Mouse (Mus musculus) kidney, adult 2 months (tissue): ENCODE data around the gene Ilk. TPM values are rescaled to one million over a fixed set of nuclear protein-coding genes. Genes with fewer than 3 reads are reported as not detected.

Experiments
- DNase-seq: peaks from one replicate; pipeline ENCODE4 v3.0.0; 2021
- H3K27ac ChIP-seq: fragments of 200-500 bp; 2 replicates; pipeline ENCODE4 v1.5.1; 2012; ENCODE audit warnings: low read depth, low read length, control low read depth, inconsistent platforms; ENCODE audit not compliant: insufficient read depth
- H3K27me3 ChIP-seq: fragments of 200-500 bp; replicated peaks from 2 replicates; pipeline ENCODE4 v1.6.1; 2012; ENCODE audit warnings: mild to moderate bottlenecking, moderate library complexity, low read length, inconsistent platforms; ENCODE audit not compliant: control insufficient read depth, insufficient read depth
- H3K36me3 ChIP-seq: fragments of 200-500 bp; 2 replicates; pipeline ENCODE4 v1.6.1; 2012; ENCODE audit warnings: mild to moderate bottlenecking, moderate library complexity, low read length, inconsistent platforms; ENCODE audit not compliant: control insufficient read depth, insufficient read depth
- H3K4me1 ChIP-seq: fragments of 200-500 bp; 2 replicates; pipeline ENCODE4 v1.6.1; 2011; ENCODE audit warnings: low read length; ENCODE audit not compliant: control insufficient read depth, insufficient read depth
- H3K4me3 ChIP-seq: fragments of 200-500 bp; 2 replicates; pipeline ENCODE4 v1.5.1; 2011; ENCODE audit warnings: mild to moderate bottlenecking, low read depth, low read length, control low read depth; ENCODE audit not compliant: insufficient read depth
- CTCF ChIP-seq: fragments of 200-500 bp; conservative IDR thresholded peaks from 2 replicates; pipeline ENCODE4 v1.5.1; 2011; ENCODE audit warnings: low read depth, mild to moderate bottlenecking, control low read depth, low read length, moderate library complexity, mixed read lengths; ENCODE audit not compliant: insufficient read depth, insufficient read length
- POLR2A ChIP-seq: fragments of 200-500 bp; IDR thresholded peaks from one replicate; pipeline ENCODE4 v1.6.1; 2011; ENCODE audit warnings: low read depth, low read length, control low read depth
- WGBS: fragments of 180-500 bp; shearing (Covaris S2); methylation state at CpG from one replicate; pipeline ENCODE4 v1.1.7; 2018; 5-methylcytosine and 5-hydroxymethylcytosine counted together
- polyA plus RNA-seq: library from polyadenylated mRNA; depleted of rRNA; stranded (reverse); fragments of >200 nt; gene quantifications from 2 replicates; pipeline ENCODE4 v1.2.3, GENCODE M21; 2012; rRNA removed

The Ilk gene
- polyA plus RNA-seq, 1 experiment = 137 TPM

- WGBS = 1% methylated on average over 75 of the region's 97 CpGs
- peak within 1 kb of the TSS; percentile 83 for H3K4me3 ChIP-seq
- no peak for TF ChIP-seq POLR2A
- H3K4me1 ChIP-seq = 0 out of 2 replicates have a peak, but pooled peaks cover 4% of the 10 kb centered on the region
- no peaks in the 10 kb centered on the region for H3K36me3 ChIP-seq
- no peak for DNase-seq
- peak within 1 kb of the TSS; percentile 32; the same call in 1 of the 2 replicates for H3K27ac ChIP-seq
- H3K27me3 ChIP-seq = peaks cover 4% of the 10 kb centered on the region; the same call in 1 of the 2 replicates
Measured at GRCm38 (mm10) chr7:105787285-105788140, 51.1 kb downstream of the Ilk start, which contains the start of gene Dchs1. TSS of gene Dchs1 (minus strand) at chr7:105787654.

- Histone ChIP-seq H3K4me3 (no peak overlapping the region), H3K4me1 (0 out of 2 replicates have a peak, but pooled peaks cover 4% of the 10 kb centered on the region), H3K27me3 (peaks cover 4% of the 10 kb centered on the region; the same call in 1 of the 2 replicates), H3K27ac (no peak overlapping the region), H3K36me3 (no peaks in the 10 kb centered on the region)
- WGBS = 79% methylated on average over 1 of the region's 1 CpGs
- TF ChIP-seq CTCF = no peak
- DNase-seq = no peak
Measured at GRCm38 (mm10) chr7:105791147-105791546, 54.8 kb downstream of the Ilk start.

Other genes starting within 250 kb of the Ilk start
- gene Smpd1, start 182.2 kb upstream of the Ilk start, polyA plus RNA-seq = 109 and 144 TPM in 2 replicates
- 35.4 and 46.2 TPM in 2 replicates for gene Apbb1, start 154.9 kb upstream of the Ilk start, polyA plus RNA-seq
- 0.34 and 0.61 TPM in 2 replicates for gene Hpx, start 136.5 kb upstream of the Ilk start, polyA plus RNA-seq
- gene Trim3, start 103.0 kb upstream of the Ilk start, polyA plus RNA-seq = 43.9 and 62.0 TPM in 2 replicates
- gene Timm10b, start 96.5 kb upstream of the Ilk start, polyA plus RNA-seq = 108 and 115 TPM in 2 replicates
- 65.6 and 67.0 TPM in 2 replicates for gene Arfip2, start 96.2 kb upstream of the Ilk start, polyA plus RNA-seq
- gene Gm45799, start 96.0 kb upstream of the Ilk start, polyA plus RNA-seq = 216 and 222 TPM in 2 replicates
- 2.3 and 2.8 TPM in 2 replicates for gene Dnhd1, start 85.8 kb upstream of the Ilk start, polyA plus RNA-seq
- 7.5 TPM in 2 replicates for gene Rrp8, start 793 bp downstream of the Ilk start, polyA plus RNA-seq
- gene Taf10, start 7.8 kb downstream of the Ilk start, polyA plus RNA-seq = 423 and 437 TPM in 2 replicates
- gene Tpp1, start 15.6 kb downstream of the Ilk start, polyA plus RNA-seq = 251 and 309 TPM in 2 replicates
- 5.9 and 7.1 TPM in 2 replicates for gene Dchs1, start 51.1 kb downstream of the Ilk start, polyA plus RNA-seq
- 271 and 278 TPM in 2 replicates for gene Mrpl17, start 74.5 kb downstream of the Ilk start, polyA plus RNA-seq
- gene Gm4070, start 217.4 kb downstream of the Ilk start, polyA plus RNA-seq = 3.5 and 4.0 TPM in 2 replicates